Mouse (Mus musculus) hindlimb bud, embryonic 11.5 days (tissue): ENCODE data around the gene 2700049A03Rik.
"Not testable (repeated sequence)": the region's sequence is repeated elsewhere in the genome, so short reads cannot be mapped to it uniquely, and the experiment has no call there.

Source experiments
- DNase-seq: peaks from one replicate; pipeline ENCODE4 v3.0.0-alpha.2; 2012; ENCODE audit warnings: low read depth, low spot score; ENCODE audit errors: extremely low spot score

The 2700049A03Rik gene

GRCm38 (mm10) chr12:71136130-71136973 lies at the start of gene 2700049A03Rik, which contains the start of gene Timm9:
TSS of gene 2700049A03Rik (plus strand) at chr12:71136848.
TSS of gene Timm9 (minus strand) at chr12:71136684.
- DNase-seq, result no peak

- DNase-seq, result not testable (repeated sequence)
Measured at GRCm38 (mm10) chr12:71104275-71104674, 32.4 kb upstream of the 2700049A03Rik start.

- no peak for DNase-seq
Measured at GRCm38 (mm10) chr12:71107216-71107771, 29.4 kb upstream of the 2700049A03Rik start.

GRCm38 (mm10) chr12:71111331-71111730 lies 25.3 kb upstream of the 2700049A03Rik start, which contains the start of gene Tomm20l:
TSS of gene Tomm20l (plus strand) at chr12:71111428.
- DNase-seq, result no peak

GRCm38 (mm10) chr12:71113074-71113473 lies 23.6 kb upstream of the 2700049A03Rik start:
- no peak for DNase-seq

GRCm38 (mm10) chr12:71113675-71114288 lies 22.9 kb upstream of the 2700049A03Rik start:
- no peak for DNase-seq

GRCm38 (mm10) chr12:71116411-71116810 lies 20.2 kb upstream of the 2700049A03Rik start:
- no peak for DNase-seq

GRCm38 (mm10) chr12:71122731-71123130 lies 13.9 kb upstream of the 2700049A03Rik start:
- DNase-seq, result no peak

- no peak for DNase-seq
Measured at GRCm38 (mm10) chr12:71123286-71123685, 13.4 kb upstream of the 2700049A03Rik start.

- DNase-seq, result no peak
Measured at GRCm38 (mm10) chr12:71135581-71135980, 1.1 kb upstream of the 2700049A03Rik start.

GRCm38 (mm10) chr12:71136974-71137491 lies 385 bp downstream of the 2700049A03Rik start:
- peak; percentile 93 for DNase-seq

- no peak for DNase-seq
Measured at GRCm38 (mm10) chr12:71137686-71138085, 1.0 kb downstream of the 2700049A03Rik start.

GRCm38 (mm10) chr12:71139258-71139828 lies 2.7 kb downstream of the 2700049A03Rik start:
- DNase-seq, result no peak

- DNase-seq, result no peak
Measured at GRCm38 (mm10) chr12:71141189-71141588, 4.5 kb downstream of the 2700049A03Rik start.

- DNase-seq, result no peak
Measured at GRCm38 (mm10) chr12:71147641-71148040, 11.0 kb downstream of the 2700049A03Rik start.

GRCm38 (mm10) chr12:71148801-71149200 lies 12.2 kb downstream of the 2700049A03Rik start:
- DNase-seq, result no peak

GRCm38 (mm10) chr12:71149456-71149855 lies 12.8 kb downstream of the 2700049A03Rik start:
- no peak for DNase-seq

- no peak for DNase-seq
Measured at GRCm38 (mm10) chr12:71150167-71150566, 13.5 kb downstream of the 2700049A03Rik start.

GRCm38 (mm10) chr12:71154979-71155378 lies 18.3 kb downstream of the 2700049A03Rik start:
- no peak for DNase-seq

GRCm38 (mm10) chr12:71157974-71158373 lies 21.3 kb downstream of the 2700049A03Rik start:
- no peak for DNase-seq

- no peak for DNase-seq
Measured at GRCm38 (mm10) chr12:71164410-71164809, 27.8 kb downstream of the 2700049A03Rik start.
